Mouse (Mus musculus) thymus, adult 2 months (tissue): ENCODE measurements around the gene Tmem171. TPM values are rescaled to one million over a fixed set of nuclear protein-coding genes. Genes with fewer than 3 reads are reported as not detected.

Source experiments
- DNase-seq: peaks from one replicate; pipeline ENCODE4 v3.0.0; 2021
- H3K27ac ChIP-seq: fragments of 200-500 bp; 2 replicates; pipeline ENCODE4 v1.5.1; 2012; ENCODE audit warnings: low read length, control low read depth; ENCODE audit not compliant: control insufficient read depth, insufficient read depth
- H3K27me3 ChIP-seq: fragments of 200-500 bp; 2 replicates; pipeline ENCODE4 v1.6.1; 2012; ENCODE audit warnings: mild to moderate bottlenecking, low read length, moderate library complexity, mixed read lengths; ENCODE audit not compliant: control insufficient read depth, insufficient read depth
- H3K36me3 ChIP-seq: fragments of 200-500 bp; 2 replicates; pipeline ENCODE4 v1.6.1; 2012; ENCODE audit warnings: mild to moderate bottlenecking, low read length, moderate library complexity; ENCODE audit not compliant: control insufficient read depth, insufficient read depth
- H3K4me1 ChIP-seq: fragments of 200-500 bp; replicated peaks from 2 replicates; pipeline ENCODE4 v1.6.1; 2012; ENCODE audit warnings: low read length; ENCODE audit not compliant: control insufficient read depth, insufficient read depth
- H3K4me3 ChIP-seq: fragments of 200-500 bp; 2 replicates; pipeline ENCODE4 v1.5.1; 2012; ENCODE audit warnings: mild to moderate bottlenecking, low read length, control low read depth, moderate library complexity; ENCODE audit not compliant: control insufficient read depth, insufficient read depth
- CTCF ChIP-seq: fragments of 200-500 bp; IDR thresholded peaks from 2 replicates; pipeline ENCODE4 v1.5.1; 2012; ENCODE audit warnings: mild to moderate bottlenecking, control low read depth, low read length, moderate library complexity, borderline replicate concordance; ENCODE audit not compliant: control insufficient read depth, poor library complexity, insufficient read depth; ENCODE audit errors: extremely low read depth
- POLR2A ChIP-seq: fragments of 200-500 bp; IDR thresholded peaks from 2 replicates; pipeline ENCODE4 v1.6.1; 2012; ENCODE audit warnings: mild to moderate bottlenecking, low read length, control low read depth, moderate library complexity; ENCODE audit not compliant: control insufficient read depth, poor library complexity, insufficient read depth; ENCODE audit errors: extremely low read depth
- WGBS: fragments of 180-500 bp; shearing (Covaris S2); methylation state at CpG from one replicate; pipeline ENCODE4 v1.1.7; 2018; 5-methylcytosine and 5-hydroxymethylcytosine counted together
- polyA plus RNA-seq: library from polyadenylated mRNA; depleted of rRNA; stranded (reverse); fragments of >200 nt; gene quantifications from 2 replicates; pipeline ENCODE4 v1.2.3, GENCODE M21; 2012

Tmem171 gene
- polyA plus RNA-seq, 1 experiment: 0.80 TPM

DNA sequence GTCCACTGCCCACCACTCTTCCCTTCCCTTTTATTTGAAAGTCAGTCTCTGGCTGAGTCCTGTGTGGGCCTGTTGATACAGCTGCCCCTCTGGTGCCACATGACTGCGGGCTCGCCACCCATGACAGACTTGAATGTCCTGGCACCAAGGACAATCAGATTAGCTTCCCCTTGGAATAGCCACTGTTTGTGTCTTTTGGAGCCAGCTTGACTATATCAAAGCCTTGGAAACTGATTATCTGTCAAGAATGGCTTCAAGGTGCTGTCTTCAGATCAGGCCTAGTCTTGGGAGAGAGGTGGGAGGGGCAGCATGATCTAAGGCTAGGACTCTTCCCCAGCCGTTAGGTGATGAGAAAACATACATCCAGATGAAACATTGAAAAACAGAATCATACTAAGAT, 2.1 kb upstream of the Tmem171 start:
- 96% methylated on average over 3 of the region's 3 CpGs for WGBS
- no peaks in the 10 kb centered on the region for H3K4me1 ChIP-seq
- no peak for TF ChIP-seq CTCF
- TF ChIP-seq POLR2A: no peak
- DNase-seq: no peak
- no peaks in the 10 kb centered on the region; the same call in 1 of the 2 replicates for H3K27me3 ChIP-seq
- no peaks in the 10 kb centered on the region for H3K36me3 ChIP-seq
- no peak overlapping the region for H3K27ac ChIP-seq
- H3K4me3 ChIP-seq: no peak overlapping the region

DNA sequence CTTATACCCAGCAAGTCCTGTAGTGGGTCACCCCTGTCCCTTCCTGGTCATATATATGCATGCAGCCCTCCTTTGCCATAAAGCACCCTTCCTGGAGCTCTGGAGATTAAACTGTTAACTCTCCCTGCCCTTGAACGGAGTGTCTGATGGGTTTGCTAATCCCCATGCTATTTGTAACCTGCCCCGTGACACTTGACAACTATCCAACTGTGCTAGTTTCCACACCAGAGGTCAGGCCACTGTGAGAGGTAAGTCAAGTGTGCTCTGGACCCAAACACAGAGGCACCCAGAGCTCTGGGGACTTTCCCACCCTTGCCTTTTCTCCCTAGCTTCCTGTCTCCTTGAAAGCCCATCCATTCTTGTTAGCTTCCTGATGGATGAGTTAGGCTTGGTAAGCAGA, 912 bp upstream of the Tmem171 start:
- Histone ChIP-seq H3K4me3 (no peak overlapping the region), H3K27me3 (no peaks in the 10 kb centered on the region; the same call in 1 of the 2 replicates), H3K27ac (no peak overlapping the region), H3K36me3 (no peaks in the 10 kb centered on the region), H3K4me1 (no peaks in the 10 kb centered on the region)
- 95% methylated on average over 2 of the region's 2 CpGs for WGBS
- TF ChIP-seq CTCF: no peak
- TF ChIP-seq POLR2A: no peak
- DNase-seq: no peak

DNA sequence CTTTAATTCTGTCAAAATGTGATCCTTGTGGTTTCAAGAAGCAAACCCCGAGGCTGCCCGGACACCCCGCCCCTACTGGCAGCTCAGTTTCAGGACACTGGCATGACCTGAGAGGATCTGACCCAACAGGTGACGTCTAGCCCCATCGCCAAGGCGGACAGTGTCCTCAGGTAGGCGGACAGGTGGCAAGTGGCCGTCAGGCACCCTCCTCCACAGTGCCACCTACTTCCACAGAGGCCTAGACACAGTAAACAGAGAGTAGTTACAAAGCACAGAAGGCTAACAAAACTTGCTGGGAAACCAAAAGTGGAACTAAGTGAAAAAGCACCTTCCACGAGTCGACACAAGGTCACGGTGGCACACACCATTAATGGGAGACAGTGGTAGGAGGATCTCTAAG, 1.3 kb downstream of the Tmem171 start:
- WGBS: 51% methylated on average over 11 of the region's 11 CpGs
- no peak for TF ChIP-seq POLR2A
- no peak for TF ChIP-seq CTCF
- no peaks in the 10 kb centered on the region for H3K36me3 ChIP-seq
- no peak overlapping the region for H3K27ac ChIP-seq
- no peak overlapping the region for H3K4me3 ChIP-seq
- H3K27me3 ChIP-seq: no peaks in the 10 kb centered on the region; the same call in 1 of the 2 replicates
- H3K4me1 ChIP-seq: no peaks in the 10 kb centered on the region
- DNase-seq: no peak

DNA sequence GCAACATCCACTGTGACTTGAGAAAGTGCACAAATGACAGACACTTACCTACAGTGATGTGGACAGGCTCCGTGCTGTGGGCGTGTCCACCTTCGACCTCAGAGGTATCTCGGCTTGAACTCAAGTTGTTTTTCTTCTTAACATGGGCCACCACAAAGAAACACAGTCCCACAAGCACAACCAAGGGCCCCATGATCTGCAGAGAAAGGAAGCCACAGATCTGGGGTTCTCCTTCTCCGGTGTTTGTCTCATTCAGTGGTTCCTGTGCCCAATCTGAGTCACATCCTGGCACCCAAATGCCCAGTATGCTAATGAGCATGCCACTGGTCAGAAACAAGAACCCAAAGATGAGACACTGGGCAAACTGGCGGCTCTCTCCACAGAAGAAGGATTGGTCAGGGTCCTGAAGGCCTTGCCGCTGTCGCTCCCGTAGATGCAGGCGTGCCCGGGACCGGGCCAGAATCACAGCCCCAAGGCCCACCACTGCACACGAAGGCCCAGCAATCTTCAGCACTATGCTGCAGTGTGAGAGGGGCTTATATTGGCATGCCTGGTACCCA, 2.6 kb downstream of the Tmem171 start:
- 59% methylated on average over 13 of the region's 13 CpGs for WGBS
- no peaks in the 10 kb centered on the region; the same call in 1 of the 2 replicates for H3K27me3 ChIP-seq
- H3K36me3 ChIP-seq: no peaks in the 10 kb centered on the region
- H3K4me3 ChIP-seq: no peak overlapping the region
- H3K4me1 ChIP-seq: no peaks in the 10 kb centered on the region
- no peak for DNase-seq
- TF ChIP-seq CTCF: no peak
- no peak for TF ChIP-seq POLR2A
- no peak overlapping the region for H3K27ac ChIP-seq

DNA sequence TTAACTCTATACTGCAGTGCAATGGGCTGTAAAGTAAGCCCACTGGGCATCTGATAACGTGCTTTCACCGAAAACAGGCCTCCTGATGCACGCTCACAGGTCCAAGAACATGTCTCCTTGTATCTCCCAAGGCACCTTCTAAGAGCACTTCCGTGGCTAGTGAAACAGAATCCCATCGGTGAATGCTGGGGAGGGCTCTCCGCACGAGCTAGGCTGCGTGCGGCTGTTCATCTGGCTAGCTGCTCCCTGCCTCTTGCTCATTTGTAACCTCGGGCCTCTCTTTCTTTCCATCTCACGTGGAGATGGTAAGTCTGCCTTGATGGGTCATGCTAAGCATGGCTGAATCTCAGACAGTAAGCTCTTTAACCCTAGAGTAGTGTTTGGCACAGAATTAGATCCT, 3.7 kb downstream of the Tmem171 start:
- H3K27ac ChIP-seq: no peak overlapping the region

DNA sequence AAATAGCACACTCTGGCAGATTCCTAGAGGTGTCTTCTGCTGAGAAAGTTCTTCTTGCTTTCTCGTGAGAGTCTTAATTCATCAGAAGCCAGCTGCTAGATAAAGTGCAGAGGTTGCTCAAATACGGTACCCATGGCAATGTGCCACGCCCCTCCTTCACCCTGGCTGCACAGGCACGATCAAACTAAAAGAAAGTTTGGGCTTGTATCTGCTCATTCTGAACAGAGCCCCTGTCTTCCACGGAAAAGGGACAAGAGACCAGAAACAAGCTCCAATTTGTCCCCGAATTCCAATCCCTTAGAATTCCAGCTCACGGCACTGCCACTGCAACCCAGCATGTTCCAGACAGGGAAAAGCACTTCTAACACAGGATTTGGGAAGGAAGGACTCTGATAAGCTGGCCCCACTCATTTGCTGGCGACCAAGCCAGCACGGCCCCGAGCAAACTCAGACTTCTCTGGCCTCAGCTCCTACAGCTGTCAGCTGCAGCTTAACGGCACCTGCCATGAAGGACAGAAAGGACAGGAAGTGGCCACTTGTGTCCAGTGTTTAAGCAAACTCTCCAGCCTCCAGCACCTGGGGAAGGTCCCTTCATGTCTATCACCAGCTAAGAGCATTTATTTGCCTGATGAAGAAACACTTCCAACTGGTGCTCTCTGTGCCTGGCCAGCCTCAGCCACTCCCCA, 4.9 kb downstream of the Tmem171 start:
- Histone ChIP-seq H3K4me3 (no peak overlapping the region), H3K4me1 (no peaks in the 10 kb centered on the region), H3K36me3 (no peaks in the 10 kb centered on the region), H3K27ac (no peak overlapping the region), H3K27me3 (no peaks in the 10 kb centered on the region; the same call in 1 of the 2 replicates)
- no peak for DNase-seq
- TF ChIP-seq POLR2A (no peak), CTCF (no peak)
- 86% methylated on average over 11 of the region's 11 CpGs for WGBS

More for the DNA sequence above, 3.7 kb downstream of the Tmem171 start:
- no peak overlapping the region for H3K4me3 ChIP-seq
- DNase-seq: no peak
- no peaks in the 10 kb centered on the region for H3K36me3 ChIP-seq
- H3K27me3 ChIP-seq: no peaks in the 10 kb centered on the region; the same call in 1 of the 2 replicates
- TF ChIP-seq POLR2A: no peak
- no peak for TF ChIP-seq CTCF
- whole genome bisulfite sequencing: 95% methylated on average over 11 of the region's 11 CpGs
- H3K4me1 ChIP-seq: no peaks in the 10 kb centered on the region

DNA sequence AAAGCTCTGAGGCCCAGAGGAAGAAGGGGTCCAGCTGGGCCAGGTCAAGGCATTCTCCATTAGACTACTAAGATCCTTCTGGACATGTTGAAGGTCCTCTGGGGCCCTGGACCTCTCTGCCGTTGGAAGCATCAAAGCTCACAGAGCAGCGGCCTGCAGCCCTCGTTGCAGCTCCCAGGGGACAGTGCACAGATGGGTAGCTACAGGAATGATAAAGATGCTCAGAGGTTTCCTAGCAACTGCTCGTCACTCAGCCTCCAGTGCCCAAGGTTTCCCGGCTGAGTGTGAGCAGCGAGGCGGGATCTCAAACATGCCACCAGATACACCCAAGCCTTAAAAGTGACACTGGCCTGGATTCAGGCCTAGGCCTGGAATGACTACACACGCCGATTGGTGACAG, 6.7 kb downstream of the Tmem171 start:
- WGBS: 95% methylated on average over 9 of the region's 9 CpGs
- Histone ChIP-seq H3K4me3 (no peak overlapping the region), H3K4me1 (no peaks in the 10 kb centered on the region), H3K36me3 (no peaks in the 10 kb centered on the region), H3K27ac (no peak overlapping the region), H3K27me3 (no peaks in the 10 kb centered on the region)
- TF ChIP-seq CTCF: no peak
- DNase-seq: no peak
